Mouse (Mus musculus) CD4-positive, CD25-positive, alpha-beta regulatory T cell, adult 2 months (primary cell): ENCODE results near the gene Mad2l1bp.
A peak's percentile ranks its signal among the peaks of the same experiment; 100 is the strongest.

Source experiments
- DNase-seq: peaks from one replicate; pipeline ENCODE4 v3.0.0-alpha.2; 2012; ENCODE audit warnings: low read depth, low spot score

The Mad2l1bp gene

GRCm38 (mm10) chr17:46152847-46153782 is at the start of gene Mad2l1bp:
Gene Mad2l1bp, minus strand, starts transcription at chr17:46153553.
- peak; percentile 94 for DNase-seq

- no peak for DNase-seq
These were observed 49.7 kb upstream of the Mad2l1bp start for GRCm38 (mm10) chr17:46203078-46203477.

DNA sequence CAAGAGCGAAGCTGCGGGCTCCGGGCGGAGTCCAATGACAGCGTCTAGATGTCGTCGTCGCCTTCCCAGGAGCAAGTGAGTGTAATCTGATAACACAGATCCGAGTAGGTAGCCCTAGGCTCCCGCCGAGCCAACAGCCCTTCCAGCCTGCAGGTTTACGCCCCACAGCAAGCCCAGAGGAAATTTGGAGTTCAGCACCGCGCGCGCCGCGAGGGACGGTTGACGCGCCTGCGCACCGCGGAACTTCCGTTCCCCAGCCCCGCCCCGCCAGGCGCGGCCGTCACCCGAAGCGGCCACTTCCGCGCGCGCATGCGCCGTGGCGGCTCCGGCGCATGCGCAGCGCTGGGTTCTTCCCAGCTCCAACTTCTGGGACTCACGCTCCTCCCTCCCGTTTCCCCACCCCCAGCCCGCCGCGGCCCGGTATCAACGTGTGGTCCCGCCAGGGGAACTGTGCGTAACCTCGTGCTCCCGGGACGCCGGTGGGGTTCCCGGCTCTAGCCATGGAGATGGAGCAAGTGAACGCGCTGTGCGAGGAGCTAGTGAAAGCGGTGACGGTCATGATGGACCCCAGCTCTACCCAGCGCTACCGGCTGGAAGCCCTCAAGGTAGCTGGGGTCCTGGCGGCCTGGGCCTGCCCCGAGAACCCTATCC is 49.2 kb upstream of the Mad2l1bp start, which contains the start of the genes Polh and Xpo5:
Gene Polh, minus strand, starts transcription at position 225 of the 651 bp plus-strand sequence.
Gene Xpo5, plus strand, starts transcription at position 362 of the 651 bp plus-strand sequence.
- peak; percentile 98 for DNase-seq

DNA sequence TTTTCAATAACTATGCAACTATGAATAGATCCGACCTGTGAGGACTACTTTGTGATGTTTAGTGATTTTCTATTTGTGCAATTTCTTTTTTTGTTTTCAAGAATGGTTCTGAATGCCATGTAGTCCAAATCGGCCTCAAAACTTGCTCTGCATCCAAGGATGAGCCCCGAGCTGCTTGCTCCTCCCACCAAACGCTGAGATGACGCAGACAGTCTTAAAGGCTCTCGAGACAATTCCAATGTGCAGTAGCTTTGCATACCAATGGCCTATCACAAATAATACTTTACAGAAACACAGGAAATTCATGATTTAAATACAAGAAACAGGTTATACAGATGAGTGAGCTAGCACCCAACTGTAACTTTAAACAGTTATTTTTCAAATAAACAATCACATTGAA is 47.8 kb upstream of the Mad2l1bp start:
- DNase-seq = no peak

- DNase-seq = no peak
These were observed 35.5 kb upstream of the Mad2l1bp start for GRCm38 (mm10) chr17:46188829-46189228.

GRCm38 (mm10) chr17:46182273-46182672 is 28.9 kb upstream of the Mad2l1bp start:
- no peak for DNase-seq

GRCm38 (mm10) chr17:46170538-46170937 is 17.2 kb upstream of the Mad2l1bp start:
- DNase-seq = peak; percentile 81

- DNase-seq = no peak
These were observed 15.4 kb upstream of the Mad2l1bp start for GRCm38 (mm10) chr17:46168768-46169167.

DNA sequence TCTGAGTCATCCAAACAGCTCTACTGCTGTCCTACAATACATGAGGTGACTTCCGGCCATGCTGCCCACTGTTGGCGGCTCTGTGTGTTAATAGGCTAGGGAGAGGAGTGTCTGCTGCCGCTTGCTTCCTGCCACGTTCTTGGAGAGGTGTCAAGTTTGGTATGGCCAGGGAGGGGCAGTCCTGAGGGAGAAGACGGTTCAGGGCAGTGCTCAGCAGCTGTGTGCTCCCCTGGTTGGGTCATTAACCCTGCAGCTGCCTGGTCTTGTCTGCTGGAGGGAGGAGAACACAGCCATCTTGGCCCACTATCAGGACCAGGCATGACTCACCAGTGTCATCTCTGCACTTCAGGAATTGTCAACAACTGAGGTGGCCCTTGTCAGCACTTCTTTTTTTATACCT is 15.0 kb upstream of the Mad2l1bp start:
- DNase-seq = no peak

GRCm38 (mm10) chr17:46167014-46167413 is 13.7 kb upstream of the Mad2l1bp start:
- DNase-seq = no peak

DNA sequence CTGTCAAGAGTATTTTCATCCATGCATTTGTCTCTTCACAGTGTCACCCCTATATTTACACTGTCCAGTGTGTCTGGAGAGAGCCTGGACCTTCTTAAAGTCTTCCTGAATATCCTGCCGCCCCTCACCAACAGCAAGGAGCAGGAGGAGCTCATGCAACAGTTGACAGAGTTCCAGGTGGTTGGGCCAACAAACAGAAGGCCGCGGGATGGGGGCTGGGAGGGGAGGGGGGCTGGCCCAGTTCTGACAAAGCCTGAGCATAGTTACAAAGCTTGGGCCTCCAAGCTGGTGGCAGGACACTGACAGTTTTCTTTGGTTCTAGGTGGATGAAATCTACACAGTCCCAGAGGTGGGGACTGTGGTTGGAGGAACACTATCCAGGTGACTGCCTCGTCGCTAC is 12.9 kb upstream of the Mad2l1bp start:
- no peak for DNase-seq

DNA sequence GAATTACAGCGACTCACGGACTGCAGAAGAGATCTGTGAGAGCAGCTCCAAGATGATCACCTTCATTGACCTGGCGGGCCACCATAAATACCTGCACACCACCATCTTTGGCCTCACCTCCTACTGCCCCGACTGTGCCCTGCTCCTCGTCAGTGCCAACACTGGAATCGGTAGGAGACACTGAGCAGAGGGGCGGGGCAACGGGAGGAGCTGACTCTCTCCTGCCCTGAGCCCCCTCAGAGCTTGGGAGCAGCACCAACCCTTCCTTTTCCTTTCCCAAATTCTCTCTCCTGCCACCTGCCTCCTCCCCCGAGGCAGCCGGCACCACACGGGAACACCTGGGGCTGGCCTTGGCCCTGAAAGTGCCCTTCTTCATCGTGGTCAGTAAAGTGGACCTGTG is 12.1 kb upstream of the Mad2l1bp start:
- DNase-seq = no peak

- DNase-seq = no peak
These were observed 11.4 kb upstream of the Mad2l1bp start for GRCm38 (mm10) chr17:46164791-46165190.

- no peak for DNase-seq
These were observed 10.9 kb upstream of the Mad2l1bp start for GRCm38 (mm10) chr17:46164301-46164700.

- peak; percentile 86 for DNase-seq
These were observed 9.6 kb upstream of the Mad2l1bp start for GRCm38 (mm10) chr17:46162951-46163421.

DNA sequence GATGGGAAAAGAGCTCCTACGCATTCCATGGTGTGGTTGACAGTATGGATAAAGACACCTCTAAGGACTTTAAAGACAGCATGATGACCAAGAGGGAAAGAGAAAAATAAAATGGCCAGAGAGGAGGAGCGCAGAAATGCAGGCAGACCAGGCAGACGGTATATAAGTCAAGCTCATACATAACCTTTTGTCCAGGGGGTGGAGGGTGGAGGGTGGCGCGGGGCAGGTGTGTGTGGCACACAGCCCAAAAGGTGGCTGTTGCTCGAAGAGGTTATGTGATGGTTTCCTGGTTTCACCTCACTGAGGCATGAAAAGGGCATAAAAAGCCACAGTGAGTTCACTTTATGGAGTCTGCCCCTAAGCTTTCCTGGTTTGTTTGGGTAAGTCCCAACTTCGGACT is 9.2 kb upstream of the Mad2l1bp start:
- DNase-seq = no peak

DNA sequence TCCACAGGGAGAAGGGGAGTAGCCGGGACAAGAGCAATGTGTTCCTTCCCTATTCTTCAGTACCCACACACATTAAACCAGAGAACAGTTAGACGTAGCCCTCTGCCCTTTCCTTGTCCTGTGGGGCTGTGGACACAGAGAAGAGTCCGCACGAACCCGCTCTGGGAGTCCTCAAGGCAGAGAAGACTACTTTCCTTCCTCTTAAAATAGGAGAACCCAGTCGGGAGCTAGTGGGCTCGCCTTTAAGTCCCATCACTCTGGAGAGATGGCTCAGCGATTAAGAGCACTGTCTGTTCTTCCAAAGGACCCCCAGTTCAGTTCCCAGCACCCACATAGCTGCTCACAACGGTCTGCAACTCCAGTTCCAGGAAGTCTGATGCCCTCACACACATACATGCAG is 8.4 kb upstream of the Mad2l1bp start:
- no peak for DNase-seq

DNA sequence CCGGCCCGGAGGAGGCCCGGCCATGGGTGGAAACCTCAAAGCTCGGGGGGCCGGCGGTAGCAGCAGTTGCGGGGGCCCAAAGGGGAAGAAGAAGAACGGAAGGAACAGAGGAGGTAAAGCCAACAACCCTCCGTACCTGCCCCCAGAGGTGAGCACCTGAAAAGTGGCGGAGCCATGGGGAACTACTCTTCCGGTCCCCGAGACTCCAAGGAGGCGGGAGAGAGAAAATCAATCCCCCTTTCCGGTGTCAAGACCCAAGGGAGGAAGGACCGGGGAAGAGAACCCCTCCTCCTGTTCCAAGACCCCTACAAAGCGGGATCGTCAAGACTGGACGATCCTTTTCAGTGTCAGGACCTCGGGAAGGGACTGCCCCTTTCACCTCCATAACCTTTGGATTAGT is 7.8 kb upstream of the Mad2l1bp start:
- no peak for DNase-seq

DNA sequence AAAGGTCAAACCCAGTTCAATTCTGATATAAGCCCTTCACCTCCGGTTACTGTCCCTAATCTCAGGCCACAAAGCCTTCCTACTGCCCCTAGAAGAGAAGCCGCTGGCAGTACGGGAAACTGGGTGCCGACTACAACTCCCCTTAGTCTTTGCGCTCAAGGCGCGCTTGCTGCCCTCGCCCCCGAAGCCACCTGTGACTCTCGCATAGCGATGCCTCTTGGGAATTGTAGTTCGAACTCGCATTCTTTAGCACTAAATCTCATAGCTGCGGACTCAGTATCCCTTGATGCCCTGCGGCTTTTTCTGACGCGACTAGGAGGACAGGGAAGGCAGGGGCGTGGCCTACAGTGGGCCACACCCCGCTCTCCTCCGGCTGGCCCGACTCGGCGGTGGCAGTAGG is 7.3 kb upstream of the Mad2l1bp start, which contains the start of gene Gtpbp2:
Gene Gtpbp2, plus strand, starts transcription at position 347 of the 400 bp plus-strand sequence.
- DNase-seq = peak; percentile 98

GRCm38 (mm10) chr17:46160090-46160662 is 6.8 kb upstream of the Mad2l1bp start:
- peak; percentile 93 for DNase-seq

DNA sequence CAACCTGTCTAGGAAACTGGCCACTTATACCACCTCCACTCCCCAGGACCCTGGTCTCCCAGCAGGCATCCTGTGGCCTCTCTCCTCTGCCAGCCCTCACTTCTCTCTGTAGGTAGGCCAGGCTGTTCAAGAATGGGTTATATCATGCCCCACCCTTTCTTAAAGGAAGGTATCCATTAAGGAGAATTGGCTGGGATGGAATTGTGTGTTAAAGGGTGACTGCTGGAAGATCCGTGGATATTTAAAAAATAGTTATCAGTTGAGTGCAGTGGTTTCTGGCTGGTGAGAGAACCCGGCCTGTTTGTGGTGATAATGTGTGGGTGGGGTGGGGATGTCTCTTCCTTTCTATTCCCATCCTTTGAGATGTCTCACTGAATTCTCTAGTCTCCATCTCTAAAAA is 5.9 kb upstream of the Mad2l1bp start:
- DNase-seq = no peak

DNA sequence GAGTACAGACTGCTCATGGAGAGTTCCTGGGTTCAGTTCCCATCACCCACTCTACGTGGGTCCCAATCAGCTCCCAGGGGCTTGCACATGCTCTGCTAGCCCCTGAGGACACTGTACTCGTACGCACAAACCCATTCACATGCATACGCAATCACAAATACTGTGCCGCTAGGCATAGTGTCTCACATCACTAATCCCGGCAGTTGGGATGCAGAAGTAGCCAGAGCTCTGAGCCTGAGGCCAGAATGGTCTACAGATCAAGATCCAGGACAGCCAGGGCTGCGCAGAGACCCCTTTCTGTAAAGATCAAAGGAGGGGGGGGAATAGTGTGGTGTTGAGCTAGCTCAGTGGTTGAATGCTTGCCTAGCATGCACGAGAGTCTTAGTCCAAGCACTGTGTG is 3.8 kb upstream of the Mad2l1bp start:
- DNase-seq = no peak
